Mouse (Mus musculus): ENCODE measurements around the gene Adgrl3.

Adgrl3 gene

DNA sequence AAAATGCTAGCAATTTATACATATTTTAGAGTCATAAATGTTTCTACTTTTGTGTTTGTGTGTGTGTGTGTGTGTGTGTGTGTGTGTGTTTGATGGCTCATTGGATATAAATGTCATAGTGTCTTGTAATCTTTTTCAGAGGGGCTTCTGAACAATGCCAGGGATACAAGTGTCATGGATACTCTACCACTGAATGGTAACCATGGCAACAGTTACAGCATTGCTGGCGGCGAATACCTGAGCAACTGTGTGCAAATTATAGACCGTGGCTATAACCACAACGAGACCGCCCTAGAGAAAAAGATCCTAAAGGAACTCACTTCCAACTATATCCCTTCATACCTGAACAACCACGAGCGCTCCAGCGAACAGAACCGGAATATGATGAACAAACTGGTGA, 774.2 kb downstream of the Adgrl3 start:
- in situ Hi-C loops (cut with MboI; ENCODE audit: low sequenced_read_pairs) = no loop called here

DNA sequence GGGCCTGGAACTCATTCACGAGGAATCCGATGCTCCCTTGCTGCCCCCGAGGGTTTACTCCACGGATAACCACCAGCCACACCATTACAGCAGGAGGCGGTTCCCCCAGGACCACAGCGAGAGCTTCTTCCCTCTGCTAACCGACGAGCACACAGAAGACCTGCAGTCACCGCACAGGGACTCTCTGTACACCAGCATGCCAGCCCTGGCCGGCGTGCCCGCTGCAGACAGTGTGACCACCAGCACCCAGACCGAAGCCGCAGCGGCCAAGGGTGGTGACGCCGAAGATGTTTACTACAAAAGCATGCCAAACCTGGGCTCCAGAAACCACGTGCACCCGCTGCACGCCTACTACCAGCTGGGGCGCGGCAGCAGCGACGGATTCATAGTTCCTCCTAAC, 774.7 kb downstream of the Adgrl3 start:
- in situ Hi-C loops (cut with MboI; ENCODE audit: low sequenced_read_pairs) = no loop called here

DNA sequence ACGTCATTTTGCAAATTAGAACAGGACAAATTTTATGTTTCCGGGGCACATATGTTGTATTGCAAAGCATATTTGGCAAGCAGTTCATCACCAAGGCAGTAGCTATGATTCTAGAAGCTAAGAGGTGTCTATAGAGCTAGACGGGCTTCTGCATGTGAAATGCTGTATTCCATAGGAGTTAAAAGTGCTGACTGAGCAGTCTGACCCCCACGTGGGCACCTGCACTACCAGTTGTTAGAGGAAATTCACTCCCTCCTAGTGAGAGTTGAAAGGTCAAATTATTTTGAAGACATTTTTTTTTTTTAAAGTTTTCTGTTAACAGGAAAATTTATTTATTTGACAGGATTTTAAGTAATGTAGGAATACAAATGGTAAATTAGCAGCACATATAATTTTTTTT, 776.2 kb downstream of the Adgrl3 start:
- in situ Hi-C loops (cut with MboI; ENCODE audit: low sequenced_read_pairs) = no loop called here

DNA sequence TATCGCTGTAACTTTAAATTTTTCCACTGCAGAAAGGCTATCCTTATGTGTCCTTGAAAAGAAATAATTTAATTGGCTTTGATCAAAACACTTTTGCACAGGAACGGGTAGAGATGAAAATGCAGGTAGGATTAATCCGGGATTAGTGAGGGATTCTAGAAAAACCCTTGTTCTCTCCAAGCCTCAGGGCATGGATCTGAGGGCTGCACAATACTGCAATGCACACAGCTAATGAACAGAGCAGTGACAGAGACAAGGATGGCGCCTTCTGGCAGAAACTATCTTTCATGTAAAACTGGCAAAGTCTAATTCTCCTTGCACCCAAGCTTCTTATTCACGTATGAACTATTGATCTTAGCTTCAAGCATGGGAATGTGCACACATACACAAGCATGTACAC, 791.0 kb downstream of the Adgrl3 start:
- in situ Hi-C loops (cut with MboI; ENCODE audit: low sequenced_read_pairs) = no loop called here

DNA sequence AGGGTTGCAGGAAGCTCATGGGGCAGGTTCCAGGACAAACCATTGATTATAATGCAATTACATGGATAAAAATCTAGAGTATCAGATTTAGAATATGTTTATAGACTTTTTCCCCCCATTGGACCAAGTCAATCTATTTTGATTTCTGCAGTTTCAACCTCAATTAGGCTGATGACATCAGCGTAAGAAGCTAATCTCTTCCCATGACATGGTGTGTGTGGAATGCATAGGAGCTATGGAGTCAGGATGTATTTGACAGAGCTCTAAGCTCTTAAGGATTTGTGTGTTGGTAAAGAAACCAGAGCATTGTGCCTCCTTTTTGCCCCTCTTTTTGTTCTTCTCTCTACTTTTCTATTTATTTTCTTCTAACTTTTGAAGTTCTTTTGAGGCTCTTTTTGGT, 812.1 kb downstream of the Adgrl3 start:
- in situ Hi-C loops (cut with MboI; ENCODE audit: low sequenced_read_pairs) = no loop called here

DNA sequence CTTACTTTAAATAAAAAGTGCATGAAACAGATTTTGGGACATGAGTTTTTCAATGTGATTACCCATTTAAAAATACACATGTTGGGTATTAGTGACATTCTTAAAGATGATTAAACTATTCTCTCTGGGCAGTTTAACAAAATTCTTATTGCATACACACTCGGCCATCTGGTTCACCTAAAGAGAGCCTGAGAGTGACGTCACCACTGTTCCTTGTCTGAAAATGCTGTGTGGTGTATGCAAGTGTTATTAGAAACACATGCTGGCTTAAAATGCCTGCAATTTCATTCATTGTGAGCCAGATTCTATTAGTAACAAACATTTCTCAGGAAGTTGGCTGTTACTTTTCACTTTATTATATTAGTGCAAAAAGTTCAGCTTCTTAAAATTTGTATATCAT, 812.7 kb downstream of the Adgrl3 start:
- in situ Hi-C loops (cut with MboI; ENCODE audit: low sequenced_read_pairs) = no loop called here

DNA sequence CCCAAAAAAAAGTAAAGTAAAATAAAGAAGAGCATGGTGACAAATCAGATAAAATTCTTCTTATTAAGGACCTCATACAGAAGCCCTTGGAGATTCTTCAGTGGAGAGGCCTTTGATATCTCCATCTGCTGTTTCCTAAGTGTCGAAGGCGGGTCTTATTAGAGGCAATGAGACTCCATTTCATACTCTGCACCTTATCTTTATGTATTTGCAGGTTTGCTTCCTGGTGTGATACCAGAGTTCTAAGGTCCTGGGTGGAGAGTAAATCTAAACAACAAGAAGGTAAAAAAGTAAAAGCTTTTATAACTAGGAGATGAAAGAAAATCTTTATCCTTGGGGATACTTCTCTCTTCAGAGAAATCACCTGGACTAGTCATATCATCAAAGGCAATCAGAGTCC, 817.9 kb downstream of the Adgrl3 start:
- in situ Hi-C loops (cut with MboI; ENCODE audit: low sequenced_read_pairs) = no loop called here

DNA sequence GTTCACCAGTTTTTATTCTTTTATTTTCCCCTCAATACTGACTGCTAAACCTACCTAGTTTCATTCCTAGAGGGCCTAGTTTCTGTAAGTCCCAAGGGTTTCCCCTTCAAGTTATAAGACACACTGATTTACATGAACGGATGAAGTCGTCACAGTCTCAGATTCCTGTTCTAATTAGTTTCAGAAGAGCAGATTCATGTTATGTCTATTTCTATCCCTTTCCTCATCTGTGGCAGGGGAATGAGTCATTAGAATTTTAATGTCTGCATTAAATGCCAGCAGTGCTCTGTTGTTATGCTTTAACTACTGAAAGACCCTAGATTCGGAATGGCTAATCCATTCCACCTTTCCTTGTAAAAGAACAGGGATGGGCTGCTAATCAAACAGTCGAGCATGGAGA, 823.9 kb downstream of the Adgrl3 start:
- in situ Hi-C loops (cut with MboI; ENCODE audit: low sequenced_read_pairs) = no loop called here

DNA sequence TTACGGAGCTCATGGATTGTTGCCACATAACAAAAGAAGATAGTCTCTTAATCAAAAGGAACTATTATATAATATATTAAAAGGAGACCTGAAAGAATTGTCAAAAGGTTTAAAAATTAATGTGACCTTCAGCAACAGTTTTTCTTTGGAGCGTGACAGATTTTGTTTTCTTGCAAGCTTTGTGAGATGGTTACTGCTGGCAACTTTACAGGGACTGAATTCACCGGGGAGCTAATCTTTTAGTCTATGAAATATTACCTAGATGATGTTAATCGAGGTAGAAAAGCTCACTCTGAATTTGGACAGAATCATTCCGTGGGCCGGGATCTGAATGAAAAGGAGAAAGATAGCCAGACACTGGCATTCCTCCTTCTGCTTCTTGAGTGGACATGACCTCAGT, 850.4 kb downstream of the Adgrl3 start:
- in situ Hi-C loops (cut with MboI; ENCODE audit: low sequenced_read_pairs) = no loop called here

Data from CH12F3 (cell line).